Mouse (Mus musculus) ovary, postnatal 36 days (tissue): Measurements from ENCODE around the gene Senp3.
"Not testable (repeated sequence)": the region's sequence is repeated elsewhere in the genome, so short reads cannot be mapped to it uniquely, and the experiment has no call there.

ENCODE experiments used
- DNase-seq: peaks from one replicate; pipeline ENCODE4 v3.0.0; 2022; ENCODE audit warnings: low spot score, mixed read lengths

Gene Senp3

GRCm38 (mm10) chr11:69653399-69653798, 28.5 kb downstream of the Senp3 start:
- no peak for DNase-seq

GRCm38 (mm10) chr11:69645860-69646259, 36.0 kb downstream of the Senp3 start:
- no peak for DNase-seq

- DNase-seq: no peak
These were observed 46.4 kb downstream of the Senp3 start for GRCm38 (mm10) chr11:69635471-69635870.

GRCm38 (mm10) chr11:69633128-69633866, 48.6 kb downstream of the Senp3 start:
- no peak for DNase-seq

GRCm38 (mm10) chr11:69632284-69633089, 49.4 kb downstream of the Senp3 start, which contains the start of gene Fxr2:
Fxr2 (plus strand) TSS chr11:69632990.
- DNase-seq: peak; percentile 100

- DNase-seq: no peak
These were observed 52.1 kb downstream of the Senp3 start for GRCm38 (mm10) chr11:69629802-69630201.

GRCm38 (mm10) chr11:69628286-69628685, 53.6 kb downstream of the Senp3 start:
- DNase-seq: peak; percentile 68

- not testable (repeated sequence) for DNase-seq
These were observed 57.5 kb downstream of the Senp3 start for GRCm38 (mm10) chr11:69624339-69624738.
